Mouse (Mus musculus): Measurements from ENCODE around the gene Rin2.

The Rin2 gene

GRCm38 (mm10) chr2:145737196-145737595 is 62.2 kb downstream of the Rin2 start:
- no peak for DNase-seq

DNA sequence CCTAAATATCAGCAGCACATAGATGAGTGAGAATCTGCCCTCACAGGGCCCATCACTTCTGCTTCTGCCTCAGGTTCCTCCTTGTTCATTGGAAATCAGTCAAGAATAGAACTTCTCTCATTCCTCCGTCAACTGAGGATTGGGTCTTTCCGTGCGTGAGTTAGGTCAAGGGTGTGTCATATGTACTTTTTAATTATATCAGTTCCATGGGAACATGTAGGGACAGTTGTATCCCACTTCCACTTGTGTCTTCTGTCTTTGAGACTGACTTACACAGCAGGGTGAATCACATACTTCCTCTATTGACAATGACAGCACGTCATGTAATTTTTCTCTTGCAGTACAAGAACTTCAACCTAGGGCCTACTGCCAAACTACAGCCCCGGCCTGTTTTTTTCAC is 65.7 kb downstream of the Rin2 start:
- no peak for DNase-seq

- DNase-seq: no peak
These were observed 68.0 kb downstream of the Rin2 start for GRCm38 (mm10) chr2:145742795-145743710.

- no peak for DNase-seq
These were observed 71.4 kb downstream of the Rin2 start for GRCm38 (mm10) chr2:145746406-145746805.

GRCm38 (mm10) chr2:145749645-145750044 is 74.6 kb downstream of the Rin2 start:
- DNase-seq: no peak

GRCm38 (mm10) chr2:145752572-145752971 is 77.6 kb downstream of the Rin2 start:
- no peak for DNase-seq

- no peak for DNase-seq
These were observed 79.0 kb downstream of the Rin2 start for GRCm38 (mm10) chr2:145753973-145754372.

DNA sequence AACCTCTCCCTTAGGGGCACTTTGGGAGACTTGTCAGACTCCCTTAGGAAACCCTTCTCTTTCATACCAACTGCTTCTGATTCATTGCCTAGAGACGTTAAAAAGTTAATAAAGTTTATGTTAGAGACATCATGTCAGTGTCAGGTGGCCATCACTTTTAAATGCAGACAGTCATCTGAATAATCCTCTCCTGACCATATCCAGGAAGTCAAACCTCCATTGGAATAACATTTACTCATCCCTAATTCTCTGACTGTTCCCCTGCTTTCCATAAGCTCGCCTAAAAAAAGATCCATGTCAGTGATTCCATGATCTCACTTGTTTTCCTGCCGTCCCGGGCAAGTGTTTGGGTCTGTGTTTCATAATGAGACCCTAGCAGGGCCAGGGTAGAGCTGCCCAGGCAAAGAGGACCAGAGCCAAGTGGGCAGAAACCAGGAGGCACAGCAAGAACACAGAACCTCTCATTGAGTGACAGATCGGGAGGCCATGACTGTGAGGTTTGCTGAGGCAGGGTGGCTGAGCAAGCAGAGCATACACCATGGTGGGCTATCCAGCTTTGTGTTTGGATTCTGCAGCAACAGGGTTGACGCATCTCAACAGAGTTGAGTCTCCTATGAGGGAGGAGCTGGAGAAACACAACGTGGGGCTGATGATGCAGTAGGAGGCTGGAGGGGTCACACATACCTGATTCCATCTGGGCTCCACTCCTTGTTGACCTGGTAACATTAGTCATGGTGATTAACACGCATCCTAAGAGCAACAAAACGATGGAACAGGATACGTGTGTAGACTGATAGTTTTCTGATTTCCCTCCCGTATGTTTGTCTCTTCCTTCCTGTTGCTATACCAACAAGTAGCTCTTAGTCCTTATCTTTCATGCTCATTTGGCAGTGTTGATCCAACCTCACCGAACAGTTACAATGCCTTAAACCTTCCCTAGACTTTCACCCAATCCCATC is 81.1 kb downstream of the Rin2 start:
- DNase-seq: no peak

DNA sequence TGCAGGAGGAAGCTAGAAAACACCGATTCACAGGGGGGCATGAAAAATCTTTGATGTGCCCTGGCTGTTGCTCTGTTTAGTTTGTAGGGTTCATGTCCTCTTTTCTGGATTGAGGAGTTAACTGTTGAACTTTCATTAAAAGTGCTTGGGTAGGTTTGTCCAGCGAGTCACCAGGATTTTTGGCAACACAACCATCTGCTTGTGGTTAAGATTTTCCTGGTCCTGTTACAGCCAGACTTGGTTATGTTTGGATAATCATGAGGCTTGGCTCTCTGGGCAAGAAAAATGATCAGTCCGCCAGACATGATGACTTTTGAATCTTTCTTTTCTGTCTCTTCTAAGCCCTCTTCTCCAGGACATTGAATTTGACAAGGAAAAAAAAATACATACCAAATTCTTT is 85.1 kb downstream of the Rin2 start:
- DNase-seq: no peak

GRCm38 (mm10) chr2:145761436-145761835 is 86.4 kb downstream of the Rin2 start:
- DNase-seq: no peak

DNA sequence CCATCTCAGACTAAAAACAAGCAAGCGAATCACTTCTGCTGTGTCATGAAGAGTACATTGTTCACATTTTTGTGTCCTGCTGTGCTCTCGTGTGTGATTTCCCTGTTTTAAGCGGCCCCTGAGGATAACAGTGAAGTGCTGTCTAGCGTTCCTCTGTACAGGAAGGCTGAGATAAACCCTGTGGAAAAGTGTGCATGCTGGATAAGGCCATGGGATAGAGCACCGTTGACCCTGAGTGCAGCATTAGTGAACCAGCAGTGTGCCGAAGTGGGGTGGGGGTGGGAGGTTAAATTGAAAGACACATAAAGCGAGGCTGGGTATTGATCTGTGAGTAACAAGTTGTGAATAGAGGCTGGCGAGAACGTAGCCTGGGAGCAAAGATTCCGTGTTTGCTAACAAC is 94.9 kb downstream of the Rin2 start:
- DNase-seq: no peak

DNA sequence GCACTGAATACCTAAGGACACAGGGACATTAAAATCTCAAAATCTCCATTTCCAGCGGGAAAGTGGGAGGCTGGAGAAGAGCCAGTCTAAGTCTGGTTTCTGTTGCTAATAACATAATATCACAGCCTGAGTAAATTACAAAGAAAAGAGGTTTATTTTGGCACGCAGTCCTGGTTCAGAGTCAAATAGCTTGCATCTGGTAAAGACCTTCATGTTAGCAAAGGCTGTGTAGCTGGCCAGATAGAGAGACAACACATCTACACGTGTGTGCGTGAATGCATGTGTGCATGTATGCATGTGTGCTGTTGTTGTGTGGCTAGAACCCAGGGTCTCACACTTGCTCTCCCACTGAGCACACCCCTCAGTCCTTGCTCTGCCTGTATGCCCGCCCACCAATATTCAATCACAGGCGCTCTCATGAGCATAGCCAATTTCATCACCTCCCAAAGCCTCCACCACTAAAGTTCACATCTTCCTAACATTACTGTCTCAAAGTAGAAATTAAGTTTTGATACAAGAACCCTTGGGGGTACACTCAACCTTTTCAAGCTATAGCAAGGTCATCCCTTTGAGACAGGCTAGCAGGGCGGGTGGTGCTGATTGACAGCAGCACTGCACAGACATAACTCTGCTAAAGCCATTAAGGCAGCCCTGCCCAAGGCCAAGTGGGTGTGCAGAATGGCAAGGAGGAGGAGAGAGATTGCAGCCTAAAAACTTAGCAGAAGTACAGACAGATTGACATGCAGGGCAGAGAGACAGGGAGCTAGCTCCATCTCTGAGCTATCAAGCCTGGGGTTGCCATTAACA is 95.9 kb downstream of the Rin2 start:
- no peak for DNase-seq

- DNase-seq: peak; percentile 11
These were observed 108.2 kb downstream of the Rin2 start for GRCm38 (mm10) chr2:145783247-145783646.

DNA sequence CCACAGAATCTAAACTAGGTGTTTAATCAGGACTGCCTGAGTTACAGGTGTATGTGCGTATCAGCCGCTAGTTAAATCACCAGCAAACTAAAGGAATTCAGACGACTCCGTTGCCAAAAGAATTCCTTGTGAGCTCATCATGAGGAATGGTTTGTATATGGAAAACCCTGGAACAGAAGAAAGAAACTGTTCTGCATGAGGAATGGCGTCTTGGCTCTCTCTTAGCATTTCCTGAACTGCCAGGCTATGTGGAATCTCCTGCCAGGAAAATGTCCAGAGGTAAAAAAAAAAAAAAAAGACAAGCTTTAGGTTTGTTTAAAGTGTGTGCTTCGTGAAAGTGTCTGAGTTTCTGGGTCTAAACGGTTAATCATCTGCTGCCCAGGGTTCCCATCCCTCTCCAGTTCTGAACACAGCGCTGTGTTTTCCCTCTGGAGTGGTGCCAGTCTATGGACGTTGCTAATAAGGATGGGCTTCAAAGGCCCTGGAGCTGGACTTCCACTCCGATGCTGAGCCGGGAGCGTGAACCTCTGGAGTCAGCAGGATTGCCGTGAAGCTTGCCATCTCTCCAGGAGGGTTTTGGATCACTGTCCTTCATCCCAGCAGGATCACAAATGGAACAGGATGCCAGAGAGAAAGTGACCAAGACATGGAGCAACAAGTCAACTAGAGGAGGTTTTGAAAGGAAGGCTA is 109.4 kb downstream of the Rin2 start:
- DNase-seq: peak; percentile 9

- no peak for DNase-seq
These were observed 109.9 kb downstream of the Rin2 start for GRCm38 (mm10) chr2:145784964-145785363.

GRCm38 (mm10) chr2:145785758-145786617 is 111.0 kb downstream of the Rin2 start:
- peak; percentile 33 for DNase-seq

GRCm38 (mm10) chr2:145786618-145786932 is 111.6 kb downstream of the Rin2 start:
- DNase-seq: no peak

- no peak for DNase-seq
These were observed 112.5 kb downstream of the Rin2 start for GRCm38 (mm10) chr2:145787486-145787885.

GRCm38 (mm10) chr2:145788562-145789346 is 113.7 kb downstream of the Rin2 start:
- no peak for DNase-seq

GRCm38 (mm10) chr2:145793702-145794101 is 118.7 kb downstream of the Rin2 start:
- no peak for DNase-seq
